Mouse (Mus musculus) lung, postnatal 4 days (tissue): Measurements from ENCODE around the gene Rab11fip5.

Experiments used
- DNase-seq, 2 experiments: peaks; one replicate each; pipeline ENCODE4 v3.0.0; 2021

Rab11fip5 gene

DNA sequence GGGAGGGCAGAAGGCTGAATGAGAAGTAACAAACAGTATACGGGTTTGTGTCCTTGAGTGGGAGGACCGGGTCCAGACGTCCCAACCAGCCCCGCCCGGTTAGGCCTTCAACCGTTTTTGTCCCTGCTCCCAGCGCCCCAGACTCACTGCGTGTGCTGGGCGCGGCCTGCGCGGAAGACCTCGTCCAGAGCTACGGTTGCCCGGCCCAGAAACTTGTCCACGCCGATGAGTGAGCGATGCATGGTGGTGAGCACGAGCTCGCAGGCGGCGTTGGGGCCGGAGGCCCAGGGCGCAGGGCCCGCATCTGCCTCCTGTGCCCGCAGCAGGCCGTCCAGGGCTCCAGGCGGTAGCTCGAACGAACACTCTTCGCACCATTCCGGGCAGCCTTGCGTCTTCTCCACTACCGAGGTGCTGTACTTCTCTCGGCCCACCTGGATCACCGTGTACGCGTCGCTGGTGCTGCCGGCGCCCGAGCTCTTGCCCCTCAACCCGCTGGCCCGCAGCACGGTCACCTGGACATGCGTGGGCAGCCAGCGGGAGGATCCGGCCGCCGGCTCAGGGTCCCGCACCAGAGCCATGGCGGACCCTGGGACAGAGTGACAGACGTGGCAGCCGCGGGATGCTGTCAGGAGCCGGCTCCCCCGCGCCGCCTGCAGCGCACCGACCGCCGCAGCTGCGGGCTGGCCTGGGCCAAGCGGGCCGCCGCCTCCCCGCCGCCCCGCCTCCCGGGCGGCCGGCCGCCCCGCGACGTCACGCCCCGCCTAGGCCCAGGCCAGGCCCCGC, at the start of gene Rab11fip5:
Gene Rab11fip5 (minus strand): TSS at position 684 of the 783 bp plus-strand sequence.
- DNase-seq: peak in 1 of 2 experiments; percentile 56

GRCm38 (mm10) chr6:85423836-85424379, 49.5 kb upstream of the Rab11fip5 start, which contains the start of gene Noto:
Gene Noto, plus strand, starts transcription at chr6:85423886.
- no peak for DNase-seq

- no peak for DNase-seq
Measured at GRCm38 (mm10) chr6:85419150-85419549, 44.7 kb upstream of the Rab11fip5 start.

GRCm38 (mm10) chr6:85415829-85416228, 41.4 kb upstream of the Rab11fip5 start:
- DNase-seq: peak; percentile 37 to 56

DNA sequence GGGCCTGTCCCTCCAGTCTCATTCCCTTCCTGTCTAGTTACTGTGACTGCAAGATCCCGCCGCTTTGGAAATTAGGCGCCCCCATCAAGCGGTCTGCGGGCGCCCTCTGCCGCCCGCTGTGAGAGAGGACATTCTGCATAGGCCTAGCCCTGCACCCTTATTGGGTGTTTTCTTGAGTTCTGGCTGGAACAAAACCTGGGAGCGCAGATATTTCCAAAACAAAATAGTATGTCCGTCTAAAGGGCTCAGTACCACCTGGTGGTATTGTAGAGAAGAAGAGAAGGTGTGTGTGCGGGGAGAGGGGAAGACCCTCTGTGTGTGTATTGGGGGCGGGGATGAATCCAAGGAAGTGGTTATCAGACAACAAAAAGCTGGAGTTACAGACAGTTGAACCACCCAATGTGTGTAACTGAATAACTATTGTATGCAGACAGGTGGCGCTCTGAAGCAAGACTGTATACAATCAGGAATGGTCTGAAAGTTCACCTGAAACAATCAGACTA, 36.4 kb upstream of the Rab11fip5 start:
- peak; percentile 70 to 78 for DNase-seq

- no peak for DNase-seq
Measured at GRCm38 (mm10) chr6:85409003-85409402, 34.6 kb upstream of the Rab11fip5 start.

GRCm38 (mm10) chr6:85403039-85403438, 28.6 kb upstream of the Rab11fip5 start:
- no peak for DNase-seq

GRCm38 (mm10) chr6:85402613-85403012, 28.2 kb upstream of the Rab11fip5 start:
- DNase-seq: no peak

DNA sequence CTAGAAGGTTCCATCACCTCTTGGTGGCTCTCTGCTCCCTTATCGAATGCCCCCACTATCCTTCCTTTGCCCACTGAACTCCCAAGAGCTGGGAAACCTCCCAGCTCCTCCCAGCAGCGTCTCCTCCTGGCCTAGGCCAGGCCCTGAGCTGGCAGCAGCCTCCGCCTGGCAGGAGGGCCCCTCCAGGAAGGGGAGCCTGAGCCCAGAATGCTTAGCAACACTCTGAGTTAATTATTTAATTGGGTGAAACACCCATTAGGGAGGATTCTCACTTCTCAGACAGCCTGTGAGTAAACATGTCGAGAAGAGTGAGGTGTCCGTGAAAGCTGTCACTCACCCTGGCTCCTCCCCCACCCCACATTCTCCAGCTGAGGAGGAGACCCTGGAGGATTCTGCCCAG, 25.3 kb upstream of the Rab11fip5 start:
- no peak for DNase-seq

- peak in 1 of 2 experiments; percentile 42 for DNase-seq
Measured at GRCm38 (mm10) chr6:85397165-85397564, 22.7 kb upstream of the Rab11fip5 start.

- no peak for DNase-seq
Measured at GRCm38 (mm10) chr6:85395360-85395759, 20.9 kb upstream of the Rab11fip5 start.

- peak in 1 of 2 experiments; percentile 75 for DNase-seq
Measured at GRCm38 (mm10) chr6:85391803-85392202, 17.4 kb upstream of the Rab11fip5 start.

GRCm38 (mm10) chr6:85388608-85389007, 14.2 kb upstream of the Rab11fip5 start:
- no peak for DNase-seq

GRCm38 (mm10) chr6:85382791-85383190, 8.4 kb upstream of the Rab11fip5 start:
- DNase-seq: no peak

GRCm38 (mm10) chr6:85381648-85382020, 7.2 kb upstream of the Rab11fip5 start:
- no peak for DNase-seq

GRCm38 (mm10) chr6:85380901-85381647, 6.6 kb upstream of the Rab11fip5 start:
- no peak for DNase-seq

GRCm38 (mm10) chr6:85380201-85380900, 5.9 kb upstream of the Rab11fip5 start:
- DNase-seq: peak; percentile 85 to 88

DNA sequence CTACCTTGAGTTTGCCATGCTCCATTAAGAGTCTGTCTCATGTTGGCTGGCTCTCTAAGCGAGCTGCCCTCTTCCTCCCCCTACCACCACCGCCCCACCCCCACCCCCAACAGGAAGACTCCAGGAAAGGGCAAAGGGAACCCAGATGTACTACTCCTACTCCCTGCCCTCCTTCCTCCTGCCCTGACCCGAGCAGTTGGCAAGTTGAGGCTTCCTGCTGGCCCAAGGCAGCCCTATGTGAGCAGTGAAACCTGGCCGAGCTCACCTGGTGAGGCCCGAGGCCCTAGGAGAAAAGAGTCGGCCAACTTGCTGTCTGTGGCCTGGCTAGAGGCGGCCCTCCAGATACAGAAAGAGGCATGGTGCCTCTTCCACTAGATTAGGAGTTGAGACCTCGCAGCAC, 4.2 kb upstream of the Rab11fip5 start:
- DNase-seq: no peak

GRCm38 (mm10) chr6:85377876-85378275, 3.4 kb upstream of the Rab11fip5 start:
- DNase-seq: no peak

DNA sequence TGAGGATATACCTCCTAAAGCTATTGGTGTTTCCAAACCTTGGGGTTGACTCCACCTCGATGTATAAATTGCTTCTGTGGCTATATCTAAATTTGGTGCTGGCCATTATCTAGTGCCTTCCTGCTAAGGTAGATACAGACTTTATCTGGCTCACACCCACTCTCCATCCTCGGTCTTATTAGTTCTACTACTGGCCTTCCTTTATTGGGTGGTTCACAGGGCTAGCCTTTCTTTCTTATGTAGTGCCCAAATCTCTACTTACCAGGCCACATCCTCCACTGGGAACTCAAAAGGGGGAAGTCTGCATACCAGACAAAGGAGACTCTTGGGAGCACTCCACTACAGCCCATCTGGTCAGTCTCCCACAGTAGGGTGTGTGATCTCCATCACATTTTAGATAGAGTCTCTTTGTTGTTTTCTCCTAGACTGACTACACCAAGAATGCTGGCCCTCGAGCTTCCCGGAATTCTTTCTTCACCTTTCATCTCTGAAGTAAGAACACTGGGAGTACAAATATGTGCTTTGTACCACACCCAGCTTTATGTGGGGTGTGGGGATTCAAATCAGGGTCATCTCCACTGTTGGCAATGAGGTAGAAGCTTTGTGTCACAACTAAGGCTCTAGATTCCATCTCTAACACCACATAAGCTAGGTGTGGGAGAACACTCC, 2.8 kb upstream of the Rab11fip5 start:
- DNase-seq: no peak

GRCm38 (mm10) chr6:85374734-85375114, 290 bp upstream of the Rab11fip5 start:
- peak; percentile 97 for DNase-seq
